Mouse (Mus musculus) forebrain, embryonic 15.5 days (tissue): ENCODE data around the gene Ctu1. TPM values are rescaled to one million over a fixed set of nuclear protein-coding genes. Genes with fewer than 3 reads are reported as not detected.
"Not testable (repeated sequence)": the region's sequence is repeated elsewhere in the genome, so short reads cannot be mapped to it uniquely, and the experiment has no call there.

Experiments used
- ATAC-seq: fragments of 200-750 bp; cut with Nextera tagmentation; replicated peaks from 2 replicates; pipeline ENCODE4 v1.8.0; 2017; ENCODE audit warnings: mild to moderate bottlenecking, moderate TSS enrichment, moderate library complexity
- H3K27ac ChIP-seq: fragments of 300-500 bp; sonication (generic); replicated peaks from 2 replicates; pipeline ENCODE4 v1.5.1; 2015; ENCODE audit warnings: mild to moderate bottlenecking, inconsistent platforms
- H3K27me3 ChIP-seq: fragments of 300-500 bp; sonication (generic); 2 replicates; pipeline ENCODE4 v1.6.1; 2015; ENCODE audit warnings: inconsistent platforms
- H3K36me3 ChIP-seq: fragments of 300-500 bp; sonication (generic); 2 replicates; pipeline ENCODE4 v1.6.1; 2015; ENCODE audit warnings: mild to moderate bottlenecking, inconsistent platforms
- H3K4me1 ChIP-seq: fragments of 300-500 bp; sonication (generic); 2 replicates; pipeline ENCODE4 v1.6.1; 2015; ENCODE audit warnings: inconsistent platforms
- H3K4me2 ChIP-seq: fragments of 300-500 bp; sonication (generic); replicated peaks from 2 replicates; pipeline ENCODE4 v1.6.1; 2015; ENCODE audit warnings: mild to moderate bottlenecking, inconsistent platforms
- H3K4me3 ChIP-seq: fragments of 300-500 bp; sonication (generic); 2 replicates; pipeline ENCODE4 v1.5.1; 2015; ENCODE audit warnings: mild to moderate bottlenecking, inconsistent platforms
- H3K9ac ChIP-seq: fragments of 300-500 bp; sonication (generic); replicated peaks from 2 replicates; pipeline ENCODE4 v1.6.1; 2015; ENCODE audit warnings: mild to moderate bottlenecking, inconsistent platforms
- H3K9me3 ChIP-seq: fragments of 300-500 bp; sonication (generic); 2 replicates; pipeline ENCODE4 v1.6.1; 2016; ENCODE audit warnings: inconsistent platforms
- WGBS: fragments of 180-500 bp; shearing (Covaris S2); methylation state at CpG from one replicate; pipeline ENCODE4 v1.1.7; 2015; ENCODE audit warnings: mixed read lengths; 5-methylcytosine and 5-hydroxymethylcytosine counted together
- polyA plus RNA-seq: library from polyadenylated mRNA; unstranded; fragments of >200 nt; fragmentation: Nextera tagmentation; extraction: Ambion mirVana; gene quantifications from 2 replicates; pipeline ENCODE4 v1.2.1, GENCODE M21; 2015

Gene Ctu1
- polyA plus RNA-seq, 1 experiment from 2014 or later = 31.1 TPM

- 84% methylated on average over 3 of the region's 3 CpGs for WGBS
- Histone ChIP-seq H3K9ac (no peak overlapping the region), H3K4me3 (no peak overlapping the region), H3K36me3 (no peaks in the 10 kb centered on the region), H3K27ac (no peak overlapping the region), H3K4me2 (no peak overlapping the region), H3K4me1 (no peaks in the 10 kb centered on the region), H3K27me3 (no peaks in the 10 kb centered on the region), H3K9me3 (no peaks in the 10 kb centered on the region)
- ATAC-seq = no peak
These were observed 17.3 kb upstream of the Ctu1 start for GRCm38 (mm10) chr7:43654519-43654918.

- H3K4me2 ChIP-seq = no peak overlapping the region
- no peak overlapping the region for H3K9ac ChIP-seq
- H3K4me1 ChIP-seq = no peaks in the 10 kb centered on the region
- no peaks in the 10 kb centered on the region for H3K9me3 ChIP-seq
- 80% methylated on average over 6 of the region's 6 CpGs for WGBS
- ATAC-seq = no peak
- H3K36me3 ChIP-seq = no peaks in the 10 kb centered on the region
- no peaks in the 10 kb centered on the region for H3K27me3 ChIP-seq
- no peak overlapping the region for H3K4me3 ChIP-seq
- no peak overlapping the region for H3K27ac ChIP-seq
These were observed 15.6 kb upstream of the Ctu1 start for GRCm38 (mm10) chr7:43656232-43656631.

- H3K27me3 ChIP-seq = no peaks in the 10 kb centered on the region
- H3K4me1 ChIP-seq = no peaks in the 10 kb centered on the region
- no peak within 1 kb of the TSS for H3K27ac ChIP-seq
- no peak for ATAC-seq
- H3K4me3 ChIP-seq = no peak within 1 kb of the TSS
- H3K36me3 ChIP-seq = no peaks in the 10 kb centered on the region
- H3K4me2 ChIP-seq = no peak within 1 kb of the TSS
- 61% methylated on average over 1 of the region's 1 CpGs for WGBS
- no peak within 1 kb of the TSS for H3K9ac ChIP-seq
- H3K9me3 ChIP-seq = no peaks in the 10 kb centered on the region
These were observed 11.8 kb upstream of the Ctu1 start, which contains the start of gene Siglece for GRCm38 (mm10) chr7:43660002-43660401. Gene Siglece, minus strand, starts transcription at chr7:43660161.

GRCm38 (mm10) chr7:43662804-43663203, 9.0 kb upstream of the Ctu1 start:
- no peak overlapping the region for H3K4me2 ChIP-seq
- WGBS = 96% methylated on average over 1 of the region's 1 CpGs
- no peak overlapping the region for H3K27ac ChIP-seq
- H3K4me1 ChIP-seq = no peaks in the 10 kb centered on the region
- no peak for ATAC-seq
- H3K27me3 ChIP-seq = no peaks in the 10 kb centered on the region
- H3K9ac ChIP-seq = no peak overlapping the region
- H3K4me3 ChIP-seq = no peak overlapping the region
- no peaks in the 10 kb centered on the region for H3K36me3 ChIP-seq
- H3K9me3 ChIP-seq = no peaks in the 10 kb centered on the region

- not testable (repeated sequence) for H3K4me3 ChIP-seq, H3K27me3 ChIP-seq, H3K9me3 ChIP-seq, ATAC-seq, H3K4me2 ChIP-seq, H3K9ac ChIP-seq, H3K36me3 ChIP-seq, H3K4me1 ChIP-seq, H3K27ac ChIP-seq
- WGBS = 89% methylated on average over 4 of the region's 4 CpGs
These were observed 4.6 kb upstream of the Ctu1 start for GRCm38 (mm10) chr7:43667221-43667620.

GRCm38 (mm10) chr7:43668582-43668981, 3.2 kb upstream of the Ctu1 start:
- H3K27ac ChIP-seq = no peak overlapping the region
- no peak overlapping the region for H3K4me3 ChIP-seq
- no peaks in the 10 kb centered on the region for H3K9me3 ChIP-seq
- H3K4me1 ChIP-seq = peaks cover 17% of the 10 kb centered on the region
- no peak for ATAC-seq
- H3K4me2 ChIP-seq = no peak overlapping the region
- no peak overlapping the region for H3K9ac ChIP-seq
- no peaks in the 10 kb centered on the region for H3K36me3 ChIP-seq
- WGBS = 21% methylated on average over 3 of the region's 3 CpGs
- H3K27me3 ChIP-seq = no peaks in the 10 kb centered on the region

GRCm38 (mm10) chr7:43671064-43671808, 580 bp upstream of the Ctu1 start:
- peak overlapping the region; percentile 72 for H3K4me3 ChIP-seq
- H3K27ac ChIP-seq = no peak overlapping the region
- H3K4me2 ChIP-seq = peak overlapping the region; percentile 82
- H3K4me1 ChIP-seq = peaks cover 17% of the 10 kb centered on the region
- peak; percentile 62 for ATAC-seq
- no peaks in the 10 kb centered on the region for H3K9me3 ChIP-seq
- no peaks in the 10 kb centered on the region for H3K27me3 ChIP-seq
- peaks cover 18% of the 10 kb centered on the region for H3K36me3 ChIP-seq
- H3K9ac ChIP-seq = peak overlapping the region; percentile 37; the same call in 1 of the 2 replicates
- 67% methylated on average over 11 of the region's 11 CpGs for WGBS

GRCm38 (mm10) chr7:43672581-43673260, 905 bp downstream of the Ctu1 start:
- peak; percentile 24; the same call in 1 of the 2 replicates for ATAC-seq
- H3K4me3 ChIP-seq = peak overlapping the region; percentile 72
- H3K27ac ChIP-seq = peak overlapping the region; percentile 41
- H3K36me3 ChIP-seq = peaks cover 32% of the 10 kb centered on the region
- peaks cover 17% of the 10 kb centered on the region for H3K4me1 ChIP-seq
- no peaks in the 10 kb centered on the region for H3K9me3 ChIP-seq
- H3K27me3 ChIP-seq = no peaks in the 10 kb centered on the region
- H3K9ac ChIP-seq = peak overlapping the region; percentile 71
- 9% methylated on average over 10 of the region's 10 CpGs for WGBS
- peak overlapping the region; percentile 82 for H3K4me2 ChIP-seq

- Histone ChIP-seq H3K36me3 (peaks cover 44% of the 10 kb centered on the region), H3K9ac (no peak overlapping the region), H3K4me1 (peaks cover 17% of the 10 kb centered on the region), H3K9me3 (no peaks in the 10 kb centered on the region), H3K27ac (no peak overlapping the region), H3K4me2 (no peak overlapping the region), H3K4me3 (no peak overlapping the region), H3K27me3 (no peaks in the 10 kb centered on the region)
- 92% methylated on average over 29 of the region's 32 CpGs for WGBS
- no peak for ATAC-seq
These were observed 3.3 kb downstream of the Ctu1 start for GRCm38 (mm10) chr7:43675091-43675490.

- H3K4me2 ChIP-seq = no peak overlapping the region
- H3K9ac ChIP-seq = no peak overlapping the region
- no peak overlapping the region for H3K27ac ChIP-seq
- no peak for ATAC-seq
- no peaks in the 10 kb centered on the region for H3K27me3 ChIP-seq
- H3K4me1 ChIP-seq = 0 out of 2 replicates have a peak, but pooled peaks cover under 1% of the 10 kb centered on the region
- no peaks in the 10 kb centered on the region for H3K9me3 ChIP-seq
- H3K4me3 ChIP-seq = no peak overlapping the region
- peaks cover 44% of the 10 kb centered on the region for H3K36me3 ChIP-seq
These were observed 6.7 kb downstream of the Ctu1 start for GRCm38 (mm10) chr7:43678517-43678916.

- 21% methylated on average over 5 of the region's 5 CpGs for WGBS
- Histone ChIP-seq H3K36me3 (peaks cover 29% of the 10 kb centered on the region), H3K9ac (no peak overlapping the region), H3K4me3 (no peak overlapping the region), H3K27ac (no peak overlapping the region), H3K9me3 (no peaks in the 10 kb centered on the region), H3K4me1 (no peaks in the 10 kb centered on the region), H3K27me3 (no peaks in the 10 kb centered on the region), H3K4me2 (no peak overlapping the region)
- ATAC-seq = peak; percentile 30; the same call in 1 of the 2 replicates
These were observed 9.1 kb downstream of the Ctu1 start for GRCm38 (mm10) chr7:43680960-43681359.

GRCm38 (mm10) chr7:43682511-43682910, 10.7 kb downstream of the Ctu1 start:
- 14% methylated on average over 1 of the region's 1 CpGs for WGBS

More at GRCm38 (mm10) chr7:43682511-43682910, 10.7 kb downstream of the Ctu1 start:
- H3K27ac ChIP-seq, H3K9me3 ChIP-seq, ATAC-seq, H3K4me2 ChIP-seq, H3K27me3 ChIP-seq, H3K9ac ChIP-seq, H3K4me3 ChIP-seq, H3K4me1 ChIP-seq: not testable (repeated sequence)
- peaks cover 14% of the 10 kb centered on the region for H3K36me3 ChIP-seq
